Mouse (Mus musculus) brain, adult 10 weeks (tissue): ENCODE results near the gene Cldn13. TPM values are rescaled to one million over a fixed set of nuclear protein-coding genes. Genes with fewer than 3 reads are reported as not detected.

Experiments used
- polyA plus RNA-seq: library from polyadenylated mRNA; stranded (reverse); fragments of 350-450 nt; fragmentation: Illumina TruSeq; extraction: RNeasy Lipid Tissue Mini Kit (QIAGEN cat#74804); gene quantifications from one replicate; pipeline ENCODE4 v1.2.3, GENCODE M21; 2015; ENCODE audit warnings: low read depth, low replicate concordance

The Cldn13 gene
- not detected for polyA plus RNA-seq

GRCm38 (mm10) chr5:134915311-134915710 lies at the start of gene Cldn13:
Gene Cldn13 (minus strand): TSS chr5:134915526.

GRCm38 (mm10) chr5:134946857-134947255 lies 31.5 kb upstream of the Cldn13 start, which contains the start of gene Cldn4:
Gene Cldn4 (minus strand): TSS chr5:134946934.

GRCm38 (mm10) chr5:134932179-134932902 lies 17.0 kb upstream of the Cldn13 start, which contains the start of gene Mettl27:
Gene Mettl27 (plus strand): TSS chr5:134932368.

GRCm38 (mm10) chr5:134906633-134907032 lies 8.7 kb downstream of the Cldn13 start, which contains the start of gene Tmem270:
Gene Tmem270 (minus strand): TSS chr5:134906733.

Other genes starting within 250 kb of the Cldn13 start
- gene Limk1, start 226.9 kb downstream of the Cldn13 start, polyA plus RNA-seq, result 52.4 TPM
- 4.5 TPM for gene Eln, start 168.2 kb downstream of the Cldn13 start, polyA plus RNA-seq
- gene Tmem270, start 8.8 kb downstream of the Cldn13 start, polyA plus RNA-seq, result not detected
- gene Mettl27, start 16.8 kb upstream of the Cldn13 start, polyA plus RNA-seq, result 6.7 TPM
- gene Cldn4, start 31.4 kb upstream of the Cldn13 start, polyA plus RNA-seq, result not detected
- 0.37 TPM for gene Cldn3, start 70.7 kb upstream of the Cldn13 start, polyA plus RNA-seq
- gene Abhd11, start 93.6 kb upstream of the Cldn13 start, polyA plus RNA-seq, result 49.6 TPM
- gene Stx1a, start 108.0 kb upstream of the Cldn13 start, polyA plus RNA-seq, result 262 TPM
- 37.6 TPM for gene Dnajc30, start 148.7 kb upstream of the Cldn13 start, polyA plus RNA-seq
- 58.5 TPM for gene Bud23, start 149.4 kb upstream of the Cldn13 start, polyA plus RNA-seq
- 19.8 TPM for gene Vps37d, start 162.7 kb upstream of the Cldn13 start, polyA plus RNA-seq
- 2.6 TPM for gene Mlxipl, start 174.4 kb upstream of the Cldn13 start, polyA plus RNA-seq
- gene Tbl2, start 234.1 kb upstream of the Cldn13 start, polyA plus RNA-seq, result 13.0 TPM